Mouse (Mus musculus): ENCODE measurements around the gene Zfand4. TPM values are rescaled to one million over a fixed set of nuclear protein-coding genes. Genes with fewer than 3 reads are reported as not detected.
A peak's percentile ranks its signal among the peaks of the same experiment; 100 is the strongest.
"Not testable (repeated sequence)": the region's sequence is repeated elsewhere in the genome, so short reads cannot be mapped to it uniquely, and the experiment has no call there.

Gene Zfand4
- total RNA-seq, 2 experiments from 2014 or later: 0.59 to 0.64 TPM

GRCm38 (mm10) chr6:116337466-116337834 is 73.4 kb downstream of the Zfand4 start:
- intact Hi-C loops (cut with DNase I): no loop called here
- peak overlapping the region; percentile 89 for H3K27ac ChIP-seq
- no peak for DNase-seq
- H3K4me3 ChIP-seq: peak overlapping the region; percentile 99
- TF ChIP-seq CTCF (IDR thresholded peaks at IDR 0.05): no peak

GRCm38 (mm10) chr6:116337835-116338501 is 73.9 kb downstream of the Zfand4 start, which contains the start of gene March8:
March8 (plus strand) TSS chr6:116338024.
- TF ChIP-seq CTCF (IDR thresholded peaks at IDR 0.05): peak; percentile 28; the same call in 1 of the 2 replicates
- peak within 1 kb of the TSS; percentile 99 for H3K4me3 ChIP-seq
- intact Hi-C loops (cut with DNase I): no loop called here
- DNase-seq: peak; percentile 97
- H3K27ac ChIP-seq: peak within 1 kb of the TSS; percentile 89

GRCm38 (mm10) chr6:116338520-116338919 is 74.5 kb downstream of the Zfand4 start:
- intact Hi-C loops (cut with DNase I): no loop called here
- Histone ChIP-seq H3K4me3 (peak overlapping the region; percentile 99), H3K27ac (peak overlapping the region; percentile 89)
- no peak for DNase-seq
- TF ChIP-seq CTCF (IDR thresholded peaks at IDR 0.05): no peak

GRCm38 (mm10) chr6:116339088-116339487 is 75.1 kb downstream of the Zfand4 start:
- intact Hi-C loops (cut with DNase I): no loop called here
- no peak for TF ChIP-seq CTCF (IDR thresholded peaks at IDR 0.05)
- Histone ChIP-seq H3K4me3 (peak overlapping the region; percentile 99; the same call in 1 of the 2 replicates), H3K27ac (no peak overlapping the region)
- no peak for DNase-seq

- Histone ChIP-seq H3K4me3 (no peak overlapping the region), H3K27ac (no peak overlapping the region)
- DNase-seq: no peak
- no peak for TF ChIP-seq CTCF (IDR thresholded peaks at IDR 0.05)
- intact Hi-C loops (cut with DNase I): no loop called here
These were observed 76.5 kb downstream of the Zfand4 start for GRCm38 (mm10) chr6:116340521-116340920.

GRCm38 (mm10) chr6:116347953-116348352 is 83.9 kb downstream of the Zfand4 start:
- Histone ChIP-seq H3K27ac (no peak overlapping the region), H3K4me3 (no peak overlapping the region)
- DNase-seq: no peak
- intact Hi-C loops (cut with DNase I): no loop called here
- TF ChIP-seq CTCF (IDR thresholded peaks at IDR 0.05): no peak

GRCm38 (mm10) chr6:116349997-116350396 is 86.0 kb downstream of the Zfand4 start:
- no peak for TF ChIP-seq CTCF (IDR thresholded peaks at IDR 0.05)
- intact Hi-C loops (cut with DNase I): no loop called here
- no peak for DNase-seq
- H3K27ac ChIP-seq: no peak overlapping the region
- no peak overlapping the region for H3K4me3 ChIP-seq

GRCm38 (mm10) chr6:116350643-116351042 is 86.6 kb downstream of the Zfand4 start:
- no peak for TF ChIP-seq CTCF (IDR thresholded peaks at IDR 0.05)
- intact Hi-C loops (cut with DNase I): no loop called here
- DNase-seq: no peak
- no peak overlapping the region for H3K27ac ChIP-seq
- no peak overlapping the region for H3K4me3 ChIP-seq

- no peak for TF ChIP-seq CTCF (IDR thresholded peaks at IDR 0.05)
These were observed 87.5 kb downstream of the Zfand4 start for GRCm38 (mm10) chr6:116351534-116351933.

GRCm38 (mm10) chr6:116353428-116353827 is 89.4 kb downstream of the Zfand4 start:
- no peak for TF ChIP-seq CTCF (IDR thresholded peaks at IDR 0.05)
- DNase-seq: no peak
- Histone ChIP-seq H3K4me3 (no peak overlapping the region), H3K27ac (no peak overlapping the region)
- intact Hi-C loops (cut with DNase I): no loop called here

More at GRCm38 (mm10) chr6:116351534-116351933, 87.5 kb downstream of the Zfand4 start:
- DNase-seq: no peak
- no peak overlapping the region for H3K27ac ChIP-seq
- no peak overlapping the region for H3K4me3 ChIP-seq
- intact Hi-C loops (cut with DNase I): no loop called here

- H3K4me3 ChIP-seq; intact Hi-C loops (cut with DNase I); H3K27ac ChIP-seq; DNase-seq: not testable (repeated sequence)
These were observed 92.4 kb downstream of the Zfand4 start for GRCm38 (mm10) chr6:116356311-116356947.

- DNase-seq: no peak
- H3K4me3 ChIP-seq: no peak overlapping the region
- intact Hi-C loops (cut with DNase I): no loop called here
- no peak for TF ChIP-seq CTCF (IDR thresholded peaks at IDR 0.05)
- H3K27ac ChIP-seq: no peak overlapping the region
These were observed 92.9 kb downstream of the Zfand4 start for GRCm38 (mm10) chr6:116356948-116357325.

GRCm38 (mm10) chr6:116358056-116358455 is 94.0 kb downstream of the Zfand4 start:
- intact Hi-C loops (cut with DNase I): no loop called here
- no peak for TF ChIP-seq CTCF (IDR thresholded peaks at IDR 0.05)
- DNase-seq: no peak
- H3K27ac ChIP-seq: no peak overlapping the region
- H3K4me3 ChIP-seq: no peak overlapping the region

GRCm38 (mm10) chr6:116359256-116359655 is 95.2 kb downstream of the Zfand4 start:
- TF ChIP-seq CTCF (IDR thresholded peaks at IDR 0.05): no peak
- DNase-seq: peak; percentile 27
- H3K4me3 ChIP-seq: no peak overlapping the region
- peak overlapping the region; percentile 50; the same call in 1 of the 2 replicates for H3K27ac ChIP-seq
- intact Hi-C loops (cut with DNase I): no loop called here
